Mouse (Mus musculus): ENCODE results near the gene Sh3rf1.
A peak's percentile ranks its signal among the peaks of the same experiment; 100 is the strongest.

Gene Sh3rf1

GRCm38 (mm10) chr8:61223283-61223682 is 389 bp upstream of the Sh3rf1 start:
- DNase-seq (ENCODE audit: low spot score): no peak

- peak; percentile 60 for DNase-seq (ENCODE audit: low spot score)
These were observed 864 bp downstream of the Sh3rf1 start for GRCm38 (mm10) chr8:61224380-61225092.

GRCm38 (mm10) chr8:61225581-61226395 is 2.1 kb downstream of the Sh3rf1 start:
- no peak for DNase-seq (ENCODE audit: low spot score)

GRCm38 (mm10) chr8:61226632-61227031 is 3.0 kb downstream of the Sh3rf1 start:
- DNase-seq (ENCODE audit: low spot score): no peak

GRCm38 (mm10) chr8:61228678-61229077 is 5.0 kb downstream of the Sh3rf1 start:
- no peak for DNase-seq (ENCODE audit: low spot score)

- DNase-seq (ENCODE audit: low spot score): no peak
These were observed 6.0 kb downstream of the Sh3rf1 start for GRCm38 (mm10) chr8:61229511-61230195.

GRCm38 (mm10) chr8:61230881-61231755 is 7.4 kb downstream of the Sh3rf1 start:
- DNase-seq (ENCODE audit: low spot score): no peak

GRCm38 (mm10) chr8:61235499-61235898 is 11.8 kb downstream of the Sh3rf1 start:
- DNase-seq (ENCODE audit: low spot score): no peak

- no peak for DNase-seq (ENCODE audit: low spot score)
These were observed 13.0 kb downstream of the Sh3rf1 start for GRCm38 (mm10) chr8:61236506-61237268.

- no peak for DNase-seq (ENCODE audit: low spot score)
These were observed 15.9 kb downstream of the Sh3rf1 start for GRCm38 (mm10) chr8:61239576-61239975.

GRCm38 (mm10) chr8:61241229-61241628 is 17.6 kb downstream of the Sh3rf1 start:
- DNase-seq (ENCODE audit: low spot score): no peak

GRCm38 (mm10) chr8:61242896-61243295 is 19.2 kb downstream of the Sh3rf1 start:
- no peak for DNase-seq (ENCODE audit: low spot score)

- no peak for DNase-seq (ENCODE audit: low spot score)
These were observed 19.8 kb downstream of the Sh3rf1 start for GRCm38 (mm10) chr8:61243491-61243890.

- DNase-seq (ENCODE audit: low spot score): no peak
These were observed 20.5 kb downstream of the Sh3rf1 start for GRCm38 (mm10) chr8:61244157-61244556.

- DNase-seq (ENCODE audit: low spot score): no peak
These were observed 23.8 kb downstream of the Sh3rf1 start for GRCm38 (mm10) chr8:61247270-61248025.

- no peak for DNase-seq (ENCODE audit: low spot score)
These were observed 25.8 kb downstream of the Sh3rf1 start for GRCm38 (mm10) chr8:61249511-61249910.

GRCm38 (mm10) chr8:61254196-61254595 is 30.5 kb downstream of the Sh3rf1 start:
- no peak for DNase-seq (ENCODE audit: low spot score)

GRCm38 (mm10) chr8:61258828-61259227 is 35.2 kb downstream of the Sh3rf1 start:
- DNase-seq (ENCODE audit: low spot score): no peak

GRCm38 (mm10) chr8:61259526-61259925 is 35.9 kb downstream of the Sh3rf1 start:
- DNase-seq (ENCODE audit: low spot score): no peak

GRCm38 (mm10) chr8:61260530-61260929 is 36.9 kb downstream of the Sh3rf1 start:
- DNase-seq (ENCODE audit: low spot score): no peak
